Mouse (Mus musculus): Measurements from ENCODE around the gene Hist1h4k.
"Not testable (repeated sequence)": the region's sequence is repeated elsewhere in the genome, so short reads cannot be mapped to it uniquely, and the experiment has no call there.

DNA sequence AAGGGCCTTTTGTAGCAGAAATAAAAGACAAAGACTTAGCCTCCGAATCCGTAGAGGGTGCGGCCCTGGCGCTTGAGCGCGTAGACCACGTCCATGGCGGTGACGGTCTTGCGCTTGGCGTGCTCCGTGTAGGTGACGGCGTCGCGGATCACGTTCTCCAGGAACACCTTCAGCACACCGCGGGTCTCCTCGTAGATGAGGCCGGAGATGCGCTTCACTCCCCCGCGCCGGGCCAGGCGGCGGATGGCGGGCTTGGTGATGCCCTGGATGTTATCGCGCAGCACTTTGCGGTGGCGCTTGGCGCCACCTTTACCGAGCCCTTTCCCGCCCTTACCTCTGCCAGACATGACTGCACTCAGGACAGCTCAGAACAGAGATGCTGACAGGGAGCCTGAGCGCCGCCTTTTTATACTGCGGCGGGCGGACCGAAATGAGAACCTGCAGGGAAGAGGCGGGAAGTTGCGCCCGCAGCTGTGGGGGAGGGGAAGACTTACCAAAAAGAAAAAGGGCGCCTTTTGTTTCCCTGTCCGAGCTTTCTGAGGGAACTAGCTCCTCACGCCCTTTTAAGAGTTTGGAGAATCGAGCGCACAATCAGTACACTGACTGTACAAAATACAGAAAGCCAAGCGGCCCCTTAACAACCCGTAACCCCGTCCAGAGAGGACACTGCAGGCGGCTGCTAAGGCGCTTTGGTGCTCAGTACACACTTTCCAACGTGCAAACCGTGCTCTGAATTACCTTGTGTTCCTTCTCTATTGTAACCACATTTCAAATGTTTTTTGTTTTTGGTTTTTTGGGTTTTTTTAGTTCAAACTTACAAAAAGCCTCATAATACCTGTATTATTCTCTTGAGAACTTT lies at the start of gene Hist1h4k:
- not testable (repeated sequence) for TF ChIP-seq CTCF, EP300 (IDR thresholded peaks at IDR 0.05; ENCODE audit: low read depth)
